Mouse (Mus musculus): Measurements from ENCODE around the gene Arhgef3.

DNA sequence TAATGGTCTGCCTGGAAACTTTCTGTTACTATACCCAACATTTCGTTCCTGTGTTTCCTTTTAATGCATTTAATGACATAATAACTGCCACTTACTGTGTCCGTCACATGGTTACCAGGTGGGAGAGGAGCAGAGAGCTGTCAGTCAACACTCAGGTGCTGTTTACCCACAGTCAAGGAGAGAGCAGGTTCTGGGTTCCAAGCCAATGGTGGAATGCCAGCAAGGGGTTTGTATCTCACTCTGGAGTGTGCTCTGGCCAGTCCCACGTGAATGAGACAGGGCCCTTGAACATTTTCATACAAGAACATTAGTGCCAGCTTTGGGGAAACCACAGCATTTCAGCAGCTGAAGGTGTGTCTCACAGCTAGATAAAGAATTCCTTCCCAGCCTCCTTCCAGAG is 162.6 kb downstream of the Arhgef3 start:
- TF ChIP-seq CTCF (IDR thresholded peaks at IDR 0.05) (no peak), POLR2A (IDR thresholded peaks at IDR 0.05; ENCODE audit: insufficient read depth, low read depth, low read length) (no peak)

All from heart, adult 2 months (tissue).